Mouse (Mus musculus) forebrain, embryonic 10.5 days (tissue): ENCODE measurements around the gene Tnfsf13. TPM values are rescaled to one million over a fixed set of nuclear protein-coding genes. Genes with fewer than 3 reads are reported as not detected.
"Not testable (repeated sequence)": the region's sequence is repeated elsewhere in the genome, so short reads cannot be mapped to it uniquely, and the experiment has no call there.

Experiments used
- DNase-seq: peaks from one replicate; pipeline ENCODE4 v3.0.0-alpha.2; 2017; ENCODE audit warnings: low spot score; ENCODE audit errors: extremely low spot score
- H3K27ac ChIP-seq: fragments of 300-500 bp; sonication (generic); 2 replicates; pipeline ENCODE4 v1.5.1; 2016; ENCODE audit warnings: mild to moderate bottlenecking
- H3K27me3 ChIP-seq: fragments of 300-500 bp; sonication (generic); 2 replicates; pipeline ENCODE4 v1.6.1; 2016; ENCODE audit warnings: mild to moderate bottlenecking; ENCODE audit not compliant: poor library complexity, severe bottlenecking
- H3K36me3 ChIP-seq: fragments of 300-500 bp; sonication (generic); replicated peaks from 2 replicates; pipeline ENCODE4 v1.6.1; 2016; ENCODE audit warnings: mild to moderate bottlenecking, moderate library complexity
- H3K4me1 ChIP-seq: fragments of 300-500 bp; sonication (generic); 2 replicates; pipeline ENCODE4 v1.6.1; 2016
- H3K4me3 ChIP-seq: fragments of 300-500 bp; sonication (generic); 2 replicates; pipeline ENCODE4 v1.5.1; 2016; ENCODE audit warnings: mild to moderate bottlenecking, moderate library complexity
- H3K9me3 ChIP-seq: fragments of 300-500 bp; sonication (generic); 2 replicates; pipeline ENCODE4 v1.6.1; 2016; ENCODE audit warnings: mild to moderate bottlenecking, moderate library complexity
- WGBS: fragments of 180-500 bp; shearing (Covaris S2); methylation state at CpG from one replicate; pipeline ENCODE4 v1.1.7; 2016; 5-methylcytosine and 5-hydroxymethylcytosine counted together
- polyA plus RNA-seq: library from polyadenylated mRNA; unstranded; fragments of >200 nt; fragmentation: Nextera tagmentation; extraction: Ambion mirVana; gene quantifications from 2 replicates; pipeline ENCODE4 v1.2.1, GENCODE M21; 2016

Tnfsf13 gene
- polyA plus RNA-seq, 1 experiment from 2014 or later, result not detected

DNA sequence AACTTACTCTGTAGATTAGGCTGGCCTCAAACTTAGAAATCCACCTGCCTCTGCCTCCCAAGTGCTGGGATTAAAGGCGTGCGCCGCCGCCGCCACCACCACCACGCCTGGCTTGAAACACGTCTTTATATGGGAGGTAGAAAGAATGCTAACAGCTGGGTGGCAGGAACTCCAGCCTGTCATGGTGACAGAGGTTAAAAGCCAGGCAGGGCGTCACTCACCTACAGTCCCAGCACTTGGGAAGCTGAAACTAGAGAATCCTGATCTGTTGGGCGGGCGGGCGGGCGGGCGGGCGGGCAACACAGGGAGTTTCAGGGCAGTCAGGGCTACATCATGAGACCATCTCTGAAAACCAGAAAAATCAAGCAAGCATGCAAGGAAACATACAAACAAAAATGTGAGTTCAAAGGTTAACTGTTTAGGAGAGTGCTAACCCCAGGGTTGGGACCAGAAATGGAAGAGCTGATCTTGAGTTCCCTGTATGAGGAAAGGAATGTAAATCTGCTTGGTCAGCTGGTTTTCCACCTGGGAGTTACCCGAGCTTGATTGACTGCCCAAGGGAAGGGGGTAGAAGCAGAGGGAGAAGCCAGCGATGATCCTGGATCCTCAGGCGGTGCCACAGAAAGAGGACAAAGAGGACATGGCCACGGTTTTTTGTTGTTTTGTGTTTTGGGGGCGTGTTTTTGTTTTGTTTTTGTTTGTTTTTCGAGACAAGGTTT lies 27.5 kb upstream of the Tnfsf13 start:
- Histone ChIP-seq H3K4me1 (peaks cover 41% of the 10 kb centered on the region), H3K27me3 (no peaks in the 10 kb centered on the region), H3K27ac (no peak overlapping the region), H3K36me3 (no peaks in the 10 kb centered on the region), H3K4me3 (no peak overlapping the region), H3K9me3 (no peaks in the 10 kb centered on the region)
- DNase-seq, result no peak
- WGBS, result 86% methylated on average over 20 of the region's 20 CpGs

DNA sequence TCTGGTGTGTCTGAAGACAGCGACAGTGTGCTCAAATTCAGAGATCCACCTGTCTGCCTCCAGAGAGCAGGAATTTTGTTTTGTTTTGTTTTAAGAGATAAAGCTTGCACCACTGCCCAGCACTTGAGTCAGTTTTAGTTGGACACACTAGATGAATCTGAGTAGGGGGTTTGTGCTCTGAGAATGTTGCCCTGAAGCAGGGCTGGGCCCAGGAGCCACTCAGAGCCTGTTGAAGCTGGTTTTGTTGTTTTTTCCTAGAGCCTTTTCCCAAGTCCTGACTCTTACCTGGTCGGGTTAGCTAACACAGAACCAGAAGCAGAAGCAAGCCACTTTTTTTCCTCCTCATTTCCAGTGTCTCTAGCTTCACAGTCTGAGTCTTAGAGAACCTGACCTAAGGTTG lies 25.5 kb upstream of the Tnfsf13 start:
- H3K27ac ChIP-seq, result no peak overlapping the region
- H3K36me3 ChIP-seq, result no peaks in the 10 kb centered on the region
- H3K4me1 ChIP-seq, result peaks cover 35% of the 10 kb centered on the region
- H3K4me3 ChIP-seq, result no peak overlapping the region
- H3K9me3 ChIP-seq, result no peaks in the 10 kb centered on the region
- 78% methylated on average over 2 of the region's 2 CpGs for WGBS
- no peak for DNase-seq
- no peaks in the 10 kb centered on the region for H3K27me3 ChIP-seq

DNA sequence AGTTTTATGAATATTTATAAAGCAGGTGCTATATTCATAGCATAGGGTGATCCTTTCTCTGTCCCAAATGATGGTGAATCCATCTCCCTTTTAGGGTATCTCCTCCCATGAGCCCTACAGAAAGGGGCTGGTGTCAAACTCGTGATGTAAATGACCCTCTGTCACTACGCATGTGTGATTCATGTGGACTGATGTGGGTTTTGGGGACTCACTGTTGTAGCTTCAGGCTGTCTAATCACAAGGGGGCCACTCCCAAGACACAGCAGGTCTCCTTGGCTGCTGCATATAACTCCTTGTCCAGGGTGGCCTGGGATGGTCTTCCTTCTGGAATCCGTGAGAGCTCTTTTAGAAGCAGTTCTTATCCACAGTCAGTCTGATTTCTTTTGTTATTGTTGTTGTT lies 24.9 kb upstream of the Tnfsf13 start:
- 82% methylated on average over 3 of the region's 3 CpGs for WGBS
- no peaks in the 10 kb centered on the region for H3K36me3 ChIP-seq
- no peak overlapping the region for H3K27ac ChIP-seq
- H3K4me3 ChIP-seq, result no peak overlapping the region
- H3K9me3 ChIP-seq, result no peaks in the 10 kb centered on the region
- H3K27me3 ChIP-seq, result no peaks in the 10 kb centered on the region
- H3K4me1 ChIP-seq, result peaks cover 29% of the 10 kb centered on the region
- no peak for DNase-seq

DNA sequence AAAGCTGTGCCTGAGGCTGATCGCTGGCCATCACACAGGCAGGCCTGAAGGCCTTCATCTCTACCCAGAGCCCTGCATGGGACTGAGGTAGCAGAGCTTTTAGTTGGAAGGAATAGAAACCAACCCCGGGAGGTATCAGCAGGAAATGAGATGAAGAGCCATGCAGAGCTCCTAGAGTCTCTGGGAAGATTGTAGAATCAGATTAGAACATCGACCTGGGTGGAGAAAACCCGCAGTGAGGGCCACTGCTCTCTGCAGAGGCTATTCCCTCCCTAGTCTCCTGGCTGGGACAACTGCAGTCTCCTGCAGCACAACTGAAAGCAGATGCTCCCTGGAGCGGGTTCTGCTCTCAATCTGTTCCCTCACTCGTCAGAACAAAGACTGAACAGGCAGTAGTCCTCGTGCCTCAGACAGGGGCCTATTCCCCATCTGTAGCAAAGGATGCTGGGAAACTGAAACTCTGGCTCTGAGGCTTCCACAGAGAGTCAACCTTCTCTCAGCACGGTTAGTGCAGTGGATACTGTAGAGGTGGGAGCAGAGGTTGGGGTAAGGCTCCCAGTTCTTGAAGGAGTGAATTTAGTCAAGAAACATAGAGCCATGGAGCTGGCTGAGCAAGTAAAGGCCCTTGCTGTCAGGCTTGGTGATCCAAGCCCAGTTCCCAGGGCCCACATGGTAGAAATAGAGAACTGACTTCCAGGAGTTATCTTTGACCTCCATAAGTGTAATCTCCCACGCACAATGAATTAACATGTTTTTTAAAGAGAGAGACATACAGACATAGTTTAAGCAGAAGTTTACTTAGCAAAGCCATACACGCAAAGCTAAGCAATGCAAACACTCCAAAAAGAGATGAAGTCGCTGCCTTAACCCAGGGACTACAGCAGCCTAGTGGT lies 24.2 kb upstream of the Tnfsf13 start:
- DNase-seq, result no peak
- H3K9me3 ChIP-seq, result no peaks in the 10 kb centered on the region
- peak overlapping the region; percentile 48 for H3K27ac ChIP-seq
- no peaks in the 10 kb centered on the region for H3K36me3 ChIP-seq
- H3K27me3 ChIP-seq, result no peaks in the 10 kb centered on the region
- H3K4me3 ChIP-seq, result no peak overlapping the region
- peaks cover 23% of the 10 kb centered on the region for H3K4me1 ChIP-seq
- WGBS, result 56% methylated on average over 11 of the region's 11 CpGs

DNA sequence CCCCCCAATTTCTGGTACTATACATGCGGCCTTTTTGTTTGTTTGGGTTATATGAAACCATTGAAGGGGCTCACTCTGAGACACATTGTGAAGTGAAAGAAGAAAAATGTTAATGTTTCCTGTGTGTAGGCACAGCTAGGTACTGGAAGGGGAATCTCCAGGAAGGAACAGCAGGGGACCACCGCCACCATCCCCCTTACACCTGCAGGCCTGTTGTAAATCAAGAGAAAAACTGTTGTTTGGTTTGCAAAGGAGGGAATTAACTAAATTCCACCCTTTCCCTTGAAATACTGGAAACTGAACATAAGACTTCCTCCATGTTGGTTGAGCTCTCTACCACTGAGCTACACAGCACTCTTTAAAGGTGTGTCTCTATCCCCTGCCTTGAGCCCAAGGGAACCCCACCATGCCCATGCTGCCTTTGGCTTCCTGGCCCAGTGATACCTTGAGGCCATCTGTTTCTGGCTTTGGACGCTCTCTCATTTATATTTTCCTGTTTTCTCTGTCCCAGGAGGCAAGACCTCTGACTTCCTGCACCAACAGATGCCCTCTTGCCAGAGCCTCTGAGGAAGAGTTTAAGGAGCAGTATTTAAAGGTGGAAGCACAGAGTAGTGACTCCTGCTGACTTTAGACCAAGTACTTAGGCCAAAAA lies 23.2 kb upstream of the Tnfsf13 start:
- DNase-seq, result no peak
- H3K4me1 ChIP-seq, result peaks cover 17% of the 10 kb centered on the region
- H3K9me3 ChIP-seq, result no peaks in the 10 kb centered on the region
- H3K36me3 ChIP-seq, result no peaks in the 10 kb centered on the region
- no peaks in the 10 kb centered on the region for H3K27me3 ChIP-seq
- 80% methylated on average over 3 of the region's 3 CpGs for WGBS
- no peak overlapping the region for H3K27ac ChIP-seq
- no peak overlapping the region for H3K4me3 ChIP-seq

DNA sequence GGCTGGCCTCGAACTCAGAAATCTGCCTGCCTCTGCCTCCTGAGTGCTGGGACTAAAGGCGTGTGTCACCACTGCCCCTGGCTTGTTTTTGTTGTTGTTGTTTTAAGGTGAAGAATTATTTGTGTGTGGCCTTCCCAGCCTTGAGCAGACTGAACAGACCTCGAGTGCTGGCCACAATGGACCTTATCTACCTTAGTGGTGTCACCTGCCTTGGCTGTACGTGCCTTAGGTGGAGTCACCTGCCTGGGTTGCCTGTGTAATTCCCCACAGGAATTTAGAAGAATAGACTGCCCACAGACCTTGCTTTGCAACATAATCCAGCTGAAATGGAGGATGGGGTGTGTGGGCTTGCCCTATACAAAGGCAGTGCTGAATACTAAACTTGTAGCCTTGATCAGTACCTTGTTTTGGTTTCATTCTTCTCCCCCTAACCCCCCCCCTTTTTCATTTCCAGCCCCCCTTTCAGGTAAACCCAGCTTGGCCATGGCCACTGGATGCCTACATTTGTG lies 22.3 kb upstream of the Tnfsf13 start:
- no peak for DNase-seq
- WGBS, result 92% methylated on average over 4 of the region's 4 CpGs
- Histone ChIP-seq H3K4me3 (no peak overlapping the region), H3K36me3 (no peaks in the 10 kb centered on the region), H3K27me3 (no peaks in the 10 kb centered on the region), H3K9me3 (no peaks in the 10 kb centered on the region), H3K4me1 (peaks cover 17% of the 10 kb centered on the region), H3K27ac (no peak overlapping the region)

DNA sequence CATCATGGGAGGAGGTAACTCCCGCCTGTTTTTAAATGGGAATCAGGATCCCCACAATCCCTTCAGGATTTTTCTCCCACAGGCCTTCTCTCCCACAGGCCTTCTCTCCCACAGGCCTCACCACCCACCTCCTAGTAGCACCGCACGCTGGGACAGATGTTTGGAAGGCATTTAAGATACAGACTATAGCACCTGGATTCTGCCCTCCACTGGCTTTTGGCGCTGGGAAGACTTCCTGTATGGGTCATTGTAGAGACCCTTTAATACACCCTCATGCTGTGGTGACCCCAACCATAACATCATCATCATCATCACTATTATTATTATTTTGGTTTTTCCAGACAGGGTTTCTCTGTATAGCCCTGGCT lies 21.9 kb upstream of the Tnfsf13 start:
- 92% methylated on average over 4 of the region's 4 CpGs for WGBS
- Histone ChIP-seq H3K4me3 (no peak overlapping the region), H3K4me1 (peaks cover 17% of the 10 kb centered on the region), H3K36me3 (no peaks in the 10 kb centered on the region), H3K27me3 (no peaks in the 10 kb centered on the region), H3K9me3 (no peaks in the 10 kb centered on the region), H3K27ac (no peak overlapping the region)
- DNase-seq, result no peak

DNA sequence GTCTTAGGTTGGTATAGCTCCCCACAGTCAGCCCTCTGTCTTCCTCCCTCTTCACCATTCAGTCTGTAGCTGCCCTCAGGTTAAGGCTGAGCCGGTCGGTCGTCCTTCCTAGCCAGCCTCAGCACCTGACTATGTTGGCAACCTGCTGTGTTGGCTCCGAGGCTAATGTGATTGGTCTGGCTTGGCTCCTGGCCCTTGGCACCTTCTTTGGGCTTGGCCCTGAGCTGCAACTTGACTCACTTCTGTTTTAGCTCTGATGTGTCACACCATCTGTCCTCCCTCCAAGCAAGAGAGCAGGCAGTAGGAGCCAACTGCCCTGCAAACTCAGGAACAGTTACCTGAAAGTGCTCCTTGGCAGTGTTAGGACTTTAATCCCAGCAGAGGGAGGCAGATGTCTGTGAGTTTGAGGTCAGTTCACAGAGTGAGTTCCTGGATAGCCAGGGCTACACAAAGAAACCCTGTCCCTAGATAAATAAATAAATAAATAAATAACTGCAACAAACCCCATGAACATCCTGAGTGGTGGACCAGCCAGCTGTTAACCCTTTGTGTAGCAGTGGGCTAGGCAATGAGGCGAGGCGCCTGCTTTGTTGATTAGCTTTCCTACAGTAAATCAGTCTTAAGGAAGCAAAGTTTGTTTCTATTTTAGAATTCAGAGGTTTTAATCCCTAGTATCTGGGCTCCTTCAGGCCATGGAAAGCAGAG lies 21.3 kb upstream of the Tnfsf13 start:
- DNase-seq, result no peak
- Histone ChIP-seq H3K4me3 (no peak overlapping the region), H3K27ac (no peak overlapping the region), H3K27me3 (no peaks in the 10 kb centered on the region), H3K4me1 (peaks cover 17% of the 10 kb centered on the region), H3K9me3 (no peaks in the 10 kb centered on the region), H3K36me3 (no peaks in the 10 kb centered on the region)
- 50% methylated on average over 6 of the region's 6 CpGs for WGBS

DNA sequence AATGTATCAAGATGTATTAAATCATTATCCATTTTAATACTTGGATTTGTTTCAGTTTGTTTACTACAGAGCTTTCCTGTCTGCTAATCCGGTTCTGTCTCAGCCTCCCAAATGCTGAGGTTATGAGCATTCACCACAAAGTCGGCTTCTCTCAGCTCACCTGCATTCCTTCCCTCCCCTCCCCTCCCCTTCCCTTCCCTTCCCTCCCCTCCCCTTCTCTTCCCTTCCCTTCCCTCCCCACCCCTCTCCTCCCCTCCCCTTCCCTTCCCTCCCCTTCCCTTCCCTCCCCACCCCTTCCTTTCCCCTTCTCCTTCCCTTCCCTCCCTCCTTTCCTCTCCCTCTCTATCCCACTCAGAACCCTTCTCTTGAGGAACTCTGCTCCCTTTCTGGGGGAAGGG lies 19.0 kb upstream of the Tnfsf13 start:
- 58% methylated on average over 2 of the region's 2 CpGs for WGBS
- Histone ChIP-seq H3K4me1 (peaks cover 13% of the 10 kb centered on the region), H3K4me3 (no peak overlapping the region), H3K27me3 (no peaks in the 10 kb centered on the region), H3K9me3 (no peaks in the 10 kb centered on the region), H3K27ac (no peak overlapping the region), H3K36me3 (no peaks in the 10 kb centered on the region)
- no peak for DNase-seq

DNA sequence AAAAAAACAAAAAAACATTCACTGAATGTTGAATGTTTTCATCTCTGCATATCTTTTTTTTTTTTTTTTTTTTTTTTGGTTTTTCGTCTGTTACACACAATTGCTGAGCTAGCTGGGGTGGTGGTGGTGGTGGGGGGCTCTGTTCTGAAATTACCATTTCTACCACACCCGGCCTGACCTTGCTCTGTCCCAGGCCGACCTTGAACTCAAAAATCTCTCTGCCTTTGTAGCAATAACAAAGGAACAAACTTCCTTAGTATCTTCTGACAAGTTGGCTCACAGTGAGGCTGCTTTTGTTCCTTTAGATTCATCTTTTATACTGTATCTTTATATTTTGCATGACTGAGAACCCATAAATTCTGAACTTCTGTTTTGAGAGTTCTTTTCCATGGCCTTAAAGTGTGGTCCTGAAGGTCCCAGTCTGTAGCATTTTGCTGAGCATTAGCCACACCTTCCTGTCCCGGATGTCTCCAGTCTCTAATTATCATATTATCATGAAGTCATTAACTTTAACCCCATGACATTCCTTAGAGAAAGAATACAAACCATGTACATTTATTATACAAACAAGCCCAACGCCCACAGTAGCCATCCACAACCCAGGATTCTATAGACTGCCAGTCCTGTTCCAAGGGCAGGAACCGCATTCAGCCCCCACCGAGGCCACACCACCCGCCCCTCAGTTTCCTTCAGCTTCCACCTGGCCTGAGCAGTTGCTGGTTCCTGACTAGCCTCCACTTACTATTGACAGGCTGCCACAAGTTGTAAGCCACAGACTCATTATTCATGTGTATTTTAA lies 18.4 kb upstream of the Tnfsf13 start:
- no peak overlapping the region for H3K27ac ChIP-seq
- no peaks in the 10 kb centered on the region for H3K27me3 ChIP-seq
- no peak for DNase-seq
- H3K36me3 ChIP-seq, result no peaks in the 10 kb centered on the region
- 75% methylated on average over 8 of the region's 8 CpGs for WGBS
- no peak overlapping the region for H3K4me3 ChIP-seq
- 0 out of 2 replicates have a peak, but pooled peaks cover 7% of the 10 kb centered on the region for H3K4me1 ChIP-seq
- no peaks in the 10 kb centered on the region for H3K9me3 ChIP-seq

DNA sequence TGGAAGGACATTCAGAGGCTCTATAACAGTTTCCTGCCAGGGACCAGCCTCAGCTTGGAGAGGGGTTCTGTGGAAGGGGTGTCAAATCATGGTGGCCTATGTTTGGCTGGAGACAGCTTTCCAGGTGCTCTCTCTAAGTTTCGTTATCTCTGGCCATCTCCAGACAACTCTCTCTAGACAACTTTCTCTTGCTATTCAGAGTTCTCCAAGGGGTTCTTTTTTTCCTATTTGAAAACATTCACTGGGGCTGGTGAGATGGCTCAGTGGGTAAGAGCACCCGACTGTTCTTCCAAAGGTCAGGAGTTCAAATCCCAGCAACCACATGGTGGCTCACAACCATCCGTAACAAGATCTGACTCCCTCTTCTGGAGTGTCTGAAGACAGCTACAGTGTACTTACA lies 17.8 kb upstream of the Tnfsf13 start:
- not testable (repeated sequence) for H3K4me1 ChIP-seq, H3K9me3 ChIP-seq, H3K27me3 ChIP-seq, DNase-seq, H3K27ac ChIP-seq, H3K4me3 ChIP-seq, H3K36me3 ChIP-seq
- WGBS, result 78% methylated on average over 3 of the region's 3 CpGs

DNA sequence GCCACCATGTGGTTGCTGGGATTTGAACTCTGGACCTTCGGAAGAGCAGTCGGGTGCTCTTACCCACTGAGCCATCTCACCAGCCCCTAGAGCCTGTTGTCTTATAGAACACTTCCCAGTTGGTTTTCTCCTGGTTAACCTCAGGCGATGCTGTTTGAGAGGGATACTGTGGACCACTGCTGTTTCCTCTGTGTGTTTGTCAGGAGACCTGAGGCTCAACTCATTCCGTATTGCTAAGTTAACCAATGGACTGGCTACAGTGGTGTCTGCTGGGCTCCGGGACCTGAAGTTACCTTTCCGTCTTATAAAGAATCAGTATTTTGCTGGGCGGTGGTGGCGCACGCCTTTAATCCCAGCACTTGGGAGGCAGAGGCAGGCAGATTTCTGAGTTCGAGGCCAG lies 17.3 kb upstream of the Tnfsf13 start:
- not testable (repeated sequence) for H3K36me3 ChIP-seq, DNase-seq, H3K27ac ChIP-seq, H3K9me3 ChIP-seq, H3K4me3 ChIP-seq, H3K4me1 ChIP-seq, H3K27me3 ChIP-seq
- 95% methylated on average over 10 of the region's 10 CpGs for WGBS
